Mouse (Mus musculus) spleen, adult 2 months (tissue): ENCODE data around the gene Nck1. TPM values are rescaled to one million over a fixed set of nuclear protein-coding genes. Genes with fewer than 3 reads are reported as not detected.
A peak's percentile ranks its signal among the peaks of the same experiment; 100 is the strongest.

Experiments used
- DNase-seq, 2 experiments: peaks; one replicate each; pipeline versions ENCODE4 v3.0.0 to v3.0.0-alpha.2; 2012 to 2021; ENCODE audit warnings: low spot score in 2 of 2, low read depth in 1 of 2
- H3K27ac ChIP-seq: fragments of 200-500 bp; 2 replicates; pipeline ENCODE4 v1.5.1; 2012; ENCODE audit warnings: low read length, inconsistent platforms; ENCODE audit not compliant: insufficient read depth
- H3K27me3 ChIP-seq: fragments of 200-500 bp; 2 replicates; pipeline ENCODE4 v1.6.1; 2012; ENCODE audit warnings: mild to moderate bottlenecking, moderate library complexity, low read length, inconsistent platforms; ENCODE audit not compliant: control insufficient read depth, insufficient read depth
- H3K36me3 ChIP-seq: fragments of 200-500 bp; 2 replicates; pipeline ENCODE4 v1.6.1; 2012; ENCODE audit warnings: mild to moderate bottlenecking, low read length, inconsistent platforms; ENCODE audit not compliant: control insufficient read depth, insufficient read depth
- H3K4me1 ChIP-seq: fragments of 200-500 bp; 2 replicates; pipeline ENCODE4 v1.6.1; 2011; ENCODE audit warnings: inconsistent platforms; ENCODE audit not compliant: control insufficient read depth, insufficient read depth, insufficient read length
- H3K4me3 ChIP-seq: fragments of 200-500 bp; 2 replicates; pipeline ENCODE4 v1.5.1; 2011; ENCODE audit warnings: mild to moderate bottlenecking, inconsistent platforms; ENCODE audit not compliant: insufficient read depth, insufficient read length; ENCODE audit errors: extremely low read depth
- CTCF ChIP-seq: fragments of 200-500 bp; IDR thresholded peaks from 2 replicates; pipeline ENCODE4 v1.5.1; 2011; ENCODE audit warnings: mild to moderate bottlenecking, inconsistent platforms; ENCODE audit not compliant: insufficient read depth, insufficient read length, insufficient replicate concordance; ENCODE audit errors: extremely low read depth
- POLR2A ChIP-seq: fragments of 200-500 bp; IDR thresholded peaks from 2 replicates; pipeline ENCODE4 v1.6.1; 2011; ENCODE audit warnings: low read depth, low read length, inconsistent platforms
- WGBS: fragments of 180-500 bp; shearing (Covaris S2); methylation state at CpG from one replicate; pipeline ENCODE4 v1.1.7; 2018; 5-methylcytosine and 5-hydroxymethylcytosine counted together
- polyA plus RNA-seq: library from polyadenylated mRNA; depleted of rRNA; stranded (reverse); fragments of >200 nt; gene quantifications from 2 replicates; pipeline ENCODE4 v1.2.3, GENCODE M21; 2012

The Nck1 gene
- polyA plus RNA-seq, 1 experiment, result 2.2 TPM

DNA sequence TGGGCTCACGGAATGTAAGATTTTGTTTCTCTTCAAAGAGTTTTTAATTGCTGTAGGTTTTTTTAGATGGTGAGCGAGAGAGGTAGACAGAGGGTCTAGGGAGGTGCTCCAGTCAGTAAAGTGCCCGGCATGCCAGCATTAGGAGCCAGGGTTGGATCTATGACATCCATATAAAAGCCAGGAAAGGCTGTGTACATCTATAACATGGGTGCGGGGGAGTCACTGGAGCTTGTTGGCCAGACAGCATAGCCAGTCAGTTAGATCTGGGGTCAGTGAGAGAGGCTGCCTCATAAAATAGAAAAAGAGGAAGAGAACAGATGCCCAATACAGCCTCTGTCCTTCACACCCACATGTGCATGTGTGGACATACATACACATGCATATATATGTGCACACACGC lies 80.6 kb downstream of the Nck1 start:
- H3K36me3 ChIP-seq, result 0 out of 2 replicates have a peak, but pooled peaks cover 2% of the 10 kb centered on the region
- 95% methylated on average over 5 of the region's 5 CpGs for WGBS
- no peak for TF ChIP-seq POLR2A
- no peak for TF ChIP-seq CTCF
- H3K27me3 ChIP-seq, result no peaks in the 10 kb centered on the region
- DNase-seq, result no peak
- no peak overlapping the region for H3K4me3 ChIP-seq
- H3K4me1 ChIP-seq, result peaks cover 9% of the 10 kb centered on the region; the same call in 1 of the 2 replicates
- H3K27ac ChIP-seq, result no peak overlapping the region

- DNase-seq, result no peak
- 29% methylated on average over 2 of the region's 2 CpGs for WGBS
- TF ChIP-seq POLR2A (no peak), CTCF (no peak)
- Histone ChIP-seq H3K27ac (no peak overlapping the region), H3K4me3 (no peak overlapping the region), H3K36me3 (0 out of 2 replicates have a peak, but pooled peaks cover 2% of the 10 kb centered on the region), H3K4me1 (peaks cover 10% of the 10 kb centered on the region; the same call in 1 of the 2 replicates), H3K27me3 (no peaks in the 10 kb centered on the region)
These were observed 82.2 kb downstream of the Nck1 start for GRCm38 (mm10) chr9:100463771-100464170.

DNA sequence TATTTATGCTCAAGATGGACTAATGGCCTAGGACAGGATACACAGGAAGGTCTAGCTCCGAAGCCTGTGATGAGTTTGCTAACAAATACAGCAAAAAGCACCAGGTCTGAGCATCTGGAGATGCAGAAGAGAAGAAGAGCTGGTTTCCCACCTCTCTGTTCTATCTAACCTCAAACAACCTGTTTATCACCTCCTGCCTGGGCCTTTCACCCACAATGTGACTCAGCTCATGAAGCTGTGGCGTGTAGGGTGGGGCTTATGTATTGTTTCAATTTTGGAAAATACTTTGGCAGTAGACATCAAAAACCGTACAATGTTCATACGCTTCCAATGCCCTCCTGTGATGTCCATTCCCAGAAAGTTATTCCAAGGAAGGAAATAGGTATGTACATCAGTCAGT lies 83.8 kb downstream of the Nck1 start:
- H3K4me3 ChIP-seq, result no peak overlapping the region
- peak in 1 of 2 experiments; percentile 28 for DNase-seq
- no peak for TF ChIP-seq POLR2A
- TF ChIP-seq CTCF, result no peak
- peak overlapping the region; percentile 72 for H3K27ac ChIP-seq
- WGBS, result 62% methylated on average over 4 of the region's 4 CpGs
- 0 out of 2 replicates have a peak, but pooled peaks cover 2% of the 10 kb centered on the region for H3K36me3 ChIP-seq
- H3K27me3 ChIP-seq, result no peaks in the 10 kb centered on the region
- H3K4me1 ChIP-seq, result peaks cover 16% of the 10 kb centered on the region; the same call in 1 of the 2 replicates

DNA sequence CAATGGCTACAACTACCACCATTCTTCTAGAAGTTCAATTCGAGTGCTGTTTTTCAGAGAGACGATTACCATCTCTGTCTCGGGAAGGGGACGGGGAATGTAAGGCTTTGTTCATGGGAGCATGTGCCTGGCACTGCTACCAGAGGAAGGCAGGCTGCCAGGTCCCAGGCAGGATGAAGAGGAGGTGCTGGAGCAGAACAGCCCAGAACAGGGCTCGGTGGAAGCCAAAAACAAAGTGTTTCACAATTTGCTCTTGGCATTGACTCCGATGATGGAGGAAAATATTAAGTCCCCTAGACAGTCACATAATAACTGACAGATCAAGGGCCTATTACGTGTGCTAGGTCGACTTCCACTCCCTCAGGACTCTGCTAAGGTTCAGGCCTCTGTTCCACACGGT lies 84.3 kb downstream of the Nck1 start:
- Histone ChIP-seq H3K4me3 (no peak overlapping the region), H3K36me3 (0 out of 2 replicates have a peak, but pooled peaks cover 2% of the 10 kb centered on the region), H3K4me1 (peaks cover 16% of the 10 kb centered on the region; the same call in 1 of the 2 replicates), H3K27me3 (no peaks in the 10 kb centered on the region), H3K27ac (peak overlapping the region; percentile 72)
- 83% methylated on average over 9 of the region's 9 CpGs for WGBS
- TF ChIP-seq CTCF, result no peak
- TF ChIP-seq POLR2A, result no peak
- no peak for DNase-seq

DNA sequence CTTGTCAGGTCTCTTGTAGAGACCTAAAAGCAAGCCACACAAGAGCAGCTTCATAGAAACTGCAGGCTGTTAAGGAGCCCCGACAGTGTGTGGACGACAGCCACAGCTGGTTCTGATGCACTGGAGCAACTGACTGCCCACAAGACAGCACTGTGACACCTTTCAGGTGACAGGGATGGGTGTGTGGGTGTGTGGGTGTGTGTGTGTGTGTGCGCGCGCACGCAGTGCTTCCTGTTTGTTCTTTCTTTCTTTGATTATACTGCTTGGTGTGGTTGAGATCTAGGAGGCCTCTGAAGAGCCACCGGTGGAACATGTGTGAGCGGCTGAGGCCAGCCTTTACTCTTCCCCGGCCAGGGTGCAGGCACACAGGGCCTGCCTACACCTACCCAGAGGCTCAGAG lies 85.7 kb downstream of the Nck1 start:
- H3K4me1 ChIP-seq, result peaks cover 16% of the 10 kb centered on the region; the same call in 1 of the 2 replicates
- 0 out of 2 replicates have a peak, but pooled peaks cover 2% of the 10 kb centered on the region for H3K36me3 ChIP-seq
- 72% methylated on average over 9 of the region's 9 CpGs for WGBS
- H3K4me3 ChIP-seq, result no peak overlapping the region
- peak overlapping the region; percentile 96 for H3K27ac ChIP-seq
- no peaks in the 10 kb centered on the region for H3K27me3 ChIP-seq
- no peak; the same call in 1 of the 2 replicates for TF ChIP-seq POLR2A
- TF ChIP-seq CTCF, result no peak
- peak; percentile 26 to 61 for DNase-seq

GRCm38 (mm10) chr9:100457971-100458681 lies 87.8 kb downstream of the Nck1 start:
- H3K4me3 ChIP-seq, result no peak overlapping the region
- 0 out of 2 replicates have a peak, but pooled peaks cover 2% of the 10 kb centered on the region for H3K36me3 ChIP-seq
- peak overlapping the region; percentile 56 for H3K27ac ChIP-seq
- no peaks in the 10 kb centered on the region for H3K27me3 ChIP-seq
- H3K4me1 ChIP-seq, result peaks cover 16% of the 10 kb centered on the region; the same call in 1 of the 2 replicates
- 24% methylated on average over 17 of the region's 17 CpGs for WGBS
- TF ChIP-seq POLR2A, result no peak
- TF ChIP-seq CTCF, result no peak
- DNase-seq, result no peak

DNA sequence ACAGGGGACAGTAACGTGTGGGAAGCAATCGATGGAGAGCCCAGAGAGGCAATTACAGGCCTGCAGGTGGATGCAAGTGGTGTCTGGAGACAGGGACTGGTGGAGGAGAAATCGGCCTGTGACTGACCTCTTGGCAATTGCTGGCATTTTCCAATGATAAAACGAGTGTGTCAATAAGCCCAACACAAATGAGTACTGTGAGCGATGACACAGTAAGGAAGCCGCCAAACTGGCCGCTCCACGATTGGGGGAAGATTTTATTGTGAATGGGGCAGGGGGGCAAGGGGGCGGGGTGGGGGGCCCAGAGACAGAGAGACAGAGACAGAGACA lies 91.3 kb downstream of the Nck1 start:
- 17% methylated on average over 9 of the region's 9 CpGs for WGBS
- no peak for DNase-seq
- H3K27me3 ChIP-seq, result no peaks in the 10 kb centered on the region
- TF ChIP-seq POLR2A (no peak), CTCF (no peak)
- H3K4me3 ChIP-seq, result peak overlapping the region; percentile 51; the same call in 1 of the 2 replicates
- no peak overlapping the region for H3K27ac ChIP-seq
- no peaks in the 10 kb centered on the region for H3K36me3 ChIP-seq
- peaks cover 6% of the 10 kb centered on the region; the same call in 1 of the 2 replicates for H3K4me1 ChIP-seq
